Mouse (Mus musculus) kidney, adult 2 months (tissue): ENCODE results near the gene Galnt13.

Source experiments
- CTCF ChIP-seq: fragments of 200-500 bp; conservative IDR thresholded peaks from 2 replicates; pipeline ENCODE4 v1.5.1; 2011; ENCODE audit warnings: low read depth, mild to moderate bottlenecking, control low read depth, low read length, moderate library complexity, mixed read lengths; ENCODE audit not compliant: insufficient read depth, insufficient read length
- POLR2A ChIP-seq: fragments of 200-500 bp; IDR thresholded peaks from one replicate; pipeline ENCODE4 v1.6.1; 2011; ENCODE audit warnings: low read depth, low read length, control low read depth

GRCm38 (mm10) chr2:54558357-54559153, 122.4 kb downstream of the Galnt13 start:
- TF ChIP-seq POLR2A (no peak), CTCF (no peak)
